Mouse (Mus musculus) embryonic facial prominence, embryonic 10.5 days (tissue): ENCODE measurements around the gene Crb3. TPM values are rescaled to one million over a fixed set of nuclear protein-coding genes. Genes with fewer than 3 reads are reported as not detected.

Source experiments
- polyA plus RNA-seq: library from polyadenylated mRNA; unstranded; fragments of >200 nt; fragmentation: Nextera tagmentation; extraction: Ambion mirVana; gene quantifications from 2 replicates; pipeline ENCODE4 v1.2.1, GENCODE M21; 2016

Crb3 gene
- polyA plus RNA-seq, 1 experiment from 2014 or later: 7.2 TPM

Other genes with a start within 250 kb of the Crb3 start
- gene Rfx2, start 228.1 kb upstream of the Crb3 start, polyA plus RNA-seq: 4.0 and 5.3 TPM in 2 replicates
- gene Acsbg2, start 184.7 kb upstream of the Crb3 start, polyA plus RNA-seq: not detected in 2 replicates
- 0.44 and 0.52 TPM in 2 replicates for gene 1700061G19Rik, start 183.6 kb upstream of the Crb3 start, polyA plus RNA-seq
- 70.9 and 73.1 TPM in 2 replicates for gene Mllt1, start 123.7 kb upstream of the Crb3 start, polyA plus RNA-seq
- gene Acer1, start 77.0 kb upstream of the Crb3 start, polyA plus RNA-seq: not detected in 2 replicates
- gene Clpp, start 68.8 kb upstream of the Crb3 start, polyA plus RNA-seq: 191 and 192 TPM in 2 replicates
- gene Alkbh7, start 61.8 kb upstream of the Crb3 start, polyA plus RNA-seq: 42.5 and 45.1 TPM in 2 replicates
- 0.60 and 1.1 TPM in 2 replicates for gene Pspn, start 59.1 kb upstream of the Crb3 start, polyA plus RNA-seq
- gene Gtf2f1, start 47.8 kb upstream of the Crb3 start, polyA plus RNA-seq: 78.7 and 80.7 TPM in 2 replicates
- gene Gm17949, start 47.6 kb upstream of the Crb3 start, polyA plus RNA-seq: 0.25 and 0.54 TPM in 2 replicates
- gene Khsrp, start 27.6 kb upstream of the Crb3 start, polyA plus RNA-seq: 53.9 and 55.1 TPM in 2 replicates
- gene Slc25a41, start 17.5 kb upstream of the Crb3 start, polyA plus RNA-seq: 0.12 TPM in 1 of 2 replicates, not detected in the other
- gene Slc25a23, start 758 bp downstream of the Crb3 start, polyA plus RNA-seq: 7.0 and 8.2 TPM in 2 replicates
- gene Dennd1c, start 19.4 kb downstream of the Crb3 start, polyA plus RNA-seq: 2.0 and 2.8 TPM in 2 replicates
- gene Tubb4a, start 28.7 kb downstream of the Crb3 start, polyA plus RNA-seq: 34.4 and 35.5 TPM in 2 replicates
- 8.0 and 8.8 TPM in 2 replicates for gene Tnfsf9, start 46.2 kb downstream of the Crb3 start, polyA plus RNA-seq
- gene Cd70, start 90.7 kb downstream of the Crb3 start, polyA plus RNA-seq: not detected in 2 replicates
- 0.08 TPM in 1 of 2 replicates, not detected in the other for gene Tnfsf14, start 135.1 kb downstream of the Crb3 start, polyA plus RNA-seq
- gene C3, start 169.0 kb downstream of the Crb3 start, polyA plus RNA-seq: 0.30 and 0.32 TPM in 2 replicates
- 24.9 and 25.7 TPM in 2 replicates for gene Gpr108, start 189.3 kb downstream of the Crb3 start, polyA plus RNA-seq
- gene Trip10, start 190.3 kb downstream of the Crb3 start, polyA plus RNA-seq: 37.4 and 42.2 TPM in 2 replicates
- 1.4 and 1.6 TPM in 2 replicates for gene Vav1, start 220.0 kb downstream of the Crb3 start, polyA plus RNA-seq